Mouse (Mus musculus): ENCODE results near the gene Shc1.
"Not testable (repeated sequence)": the region's sequence is repeated elsewhere in the genome, so short reads cannot be mapped to it uniquely, and the experiment has no call there.

Shc1 gene

GRCm38 (mm10) chr3:89418861-89419250 lies 613 bp downstream of the Shc1 start:
- no peak for ATAC-seq (ENCODE audit: low TSS enrichment)

- ATAC-seq (ENCODE audit: low TSS enrichment): no peak
Measured at GRCm38 (mm10) chr3:89419571-89419970, 1.3 kb downstream of the Shc1 start.

GRCm38 (mm10) chr3:89419981-89420380 lies 1.7 kb downstream of the Shc1 start:
- no peak for ATAC-seq (ENCODE audit: low TSS enrichment)

- ATAC-seq (ENCODE audit: low TSS enrichment): no peak
Measured at GRCm38 (mm10) chr3:89420421-89420820, 2.2 kb downstream of the Shc1 start.

- ATAC-seq (ENCODE audit: low TSS enrichment): peak; percentile 79
Measured at GRCm38 (mm10) chr3:89421002-89421774, 2.9 kb downstream of the Shc1 start.

- 0 out of 2 replicates have a peak, but pooled peaks have one; percentile 2 for ATAC-seq (ENCODE audit: low TSS enrichment)
Measured at GRCm38 (mm10) chr3:89421810-89422473, 3.7 kb downstream of the Shc1 start.

- ATAC-seq (ENCODE audit: low TSS enrichment): no peak
Measured at GRCm38 (mm10) chr3:89422556-89423205, 4.4 kb downstream of the Shc1 start.

GRCm38 (mm10) chr3:89424416-89425140 lies 6.3 kb downstream of the Shc1 start:
- no peak for ATAC-seq (ENCODE audit: low TSS enrichment)

- ATAC-seq (ENCODE audit: low TSS enrichment): no peak
Measured at GRCm38 (mm10) chr3:89425141-89425525, 6.9 kb downstream of the Shc1 start.

- no peak for ATAC-seq (ENCODE audit: low TSS enrichment)
Measured at GRCm38 (mm10) chr3:89425876-89426275, 7.6 kb downstream of the Shc1 start.

- ATAC-seq (ENCODE audit: low TSS enrichment): not testable (repeated sequence)
Measured at GRCm38 (mm10) chr3:89429021-89429420, 10.8 kb downstream of the Shc1 start.

GRCm38 (mm10) chr3:89430171-89431159 lies 12.2 kb downstream of the Shc1 start, which contains the start of gene Pygo2:
Pygo2 (plus strand) TSS chr3:89430214.
- peak; percentile 98 for ATAC-seq (ENCODE audit: low TSS enrichment)

- ATAC-seq (ENCODE audit: low TSS enrichment): no peak
Measured at GRCm38 (mm10) chr3:89432606-89433005, 14.4 kb downstream of the Shc1 start.

GRCm38 (mm10) chr3:89434532-89434931 lies 16.3 kb downstream of the Shc1 start:
- ATAC-seq (ENCODE audit: low TSS enrichment): no peak

GRCm38 (mm10) chr3:89435041-89435440 lies 16.8 kb downstream of the Shc1 start:
- ATAC-seq (ENCODE audit: low TSS enrichment): no peak

- 0 out of 2 replicates have a peak, but pooled peaks have one; percentile 20 for ATAC-seq (ENCODE audit: low TSS enrichment)
Measured at GRCm38 (mm10) chr3:89436176-89437113, 18.2 kb downstream of the Shc1 start, which contains the start of gene Pbxip1. Pbxip1 (plus strand) TSS chr3:89436706.

GRCm38 (mm10) chr3:89437269-89437668 lies 19.0 kb downstream of the Shc1 start:
- ATAC-seq (ENCODE audit: low TSS enrichment): peak; percentile 18; the same call in 1 of the 2 replicates

- ATAC-seq (ENCODE audit: low TSS enrichment): no peak
Measured at GRCm38 (mm10) chr3:89440691-89441090, 22.4 kb downstream of the Shc1 start.

All from frontal cortex, adult (tissue).